Mouse (Mus musculus): ENCODE data around the gene Zfp787. TPM values are rescaled to one million over a fixed set of nuclear protein-coding genes. Genes with fewer than 3 reads are reported as not detected.

Zfp787 gene
- polyA plus RNA-seq, 1 experiment from 2014 or later: 15.6 TPM

DNA sequence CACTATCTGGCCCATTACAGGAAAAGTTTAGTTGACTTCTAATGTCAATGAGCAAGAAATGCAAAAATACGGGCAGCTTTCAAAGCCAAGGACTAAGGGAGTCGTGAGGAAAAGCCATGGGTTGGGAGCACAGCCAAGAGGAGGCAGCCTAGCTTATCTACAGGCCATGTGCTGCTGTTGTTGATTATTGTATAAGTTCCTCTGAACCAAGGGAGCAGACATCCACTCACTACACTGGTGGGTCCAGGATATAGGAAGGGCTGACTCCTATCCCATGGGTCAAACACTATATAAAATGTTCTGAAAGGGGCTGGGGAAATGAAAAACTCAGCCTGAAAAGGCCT, 8.8 kb downstream of the Zfp787 start:
- H3K4me2 ChIP-seq: no peak overlapping the region

DNA sequence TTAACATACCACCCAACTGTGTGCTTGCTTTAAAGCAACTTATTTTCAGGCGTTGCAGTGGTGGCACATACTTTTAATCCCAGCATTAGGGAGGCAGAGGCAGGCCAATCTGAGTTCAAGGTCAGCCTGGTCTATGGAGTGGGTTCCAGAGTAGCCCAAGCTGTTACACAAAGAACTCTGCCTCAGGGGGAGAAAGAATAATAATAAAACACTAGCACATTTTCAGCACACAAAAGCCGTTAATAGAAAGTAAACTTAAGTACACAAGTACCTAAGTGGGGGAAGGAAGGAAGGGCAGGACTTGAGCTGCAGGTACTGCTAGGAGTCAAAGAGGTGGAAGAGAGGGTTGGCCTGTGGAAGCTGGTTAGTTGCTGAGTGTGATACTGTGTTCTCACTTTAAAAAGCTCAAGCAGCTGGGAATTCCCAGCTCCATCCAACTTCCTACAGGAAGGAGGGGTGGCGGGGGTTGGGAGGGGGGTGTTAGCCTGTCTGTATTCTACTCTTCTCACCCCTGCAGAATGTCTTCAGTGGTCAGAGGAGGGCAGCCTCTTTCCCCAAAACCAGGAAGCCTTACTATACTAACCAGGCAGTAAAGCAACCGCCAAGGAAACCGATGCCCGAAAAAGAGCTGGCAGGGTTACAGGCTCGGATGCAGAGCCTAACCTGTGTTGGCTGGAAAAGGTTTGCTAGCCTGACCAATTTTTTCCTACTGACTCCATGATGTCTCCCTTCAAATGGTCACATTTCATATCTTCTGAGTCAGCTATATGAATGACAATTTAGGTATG, 9.4 kb downstream of the Zfp787 start:
- ATAC-seq (replicated peaks; ENCODE audit: low FRiP score): no peak

More for the DNA sequence above, 8.8 kb downstream of the Zfp787 start:
- 0 out of 2 replicates have a peak overlapping the region, but pooled peaks have one; percentile 11 for H3K27ac ChIP-seq (ENCODE audit: low read depth, low read length)
- H3K36me3 ChIP-seq (ENCODE audit: control insufficient read depth, insufficient read depth, low read length): peaks cover 2% of the 10 kb centered on the region
- H3K27me3 ChIP-seq (replicated peaks; ENCODE audit: control insufficient read depth, insufficient read depth, low read length): no peaks in the 10 kb centered on the region
- ATAC-seq (replicated peaks; ENCODE audit: low FRiP score): no peak; the same call in 1 of the 2 replicates
- H3K9me3 ChIP-seq (ENCODE audit: control insufficient read depth, low read length): no peaks in the 10 kb centered on the region
- no peak for DNase-seq (ENCODE audit: low spot score)
- H3K4me3 ChIP-seq (ENCODE audit: low read depth, low read length): no peak overlapping the region
- no peak overlapping the region for H3K9ac ChIP-seq (ENCODE audit: low read depth, low read length)
- 48% methylated on average over 2 of the region's 2 CpGs for WGBS
- peaks cover 55% of the 10 kb centered on the region for H3K4me1 ChIP-seq (replicated peaks; ENCODE audit: control insufficient read depth, insufficient read depth, low read length)

DNA sequence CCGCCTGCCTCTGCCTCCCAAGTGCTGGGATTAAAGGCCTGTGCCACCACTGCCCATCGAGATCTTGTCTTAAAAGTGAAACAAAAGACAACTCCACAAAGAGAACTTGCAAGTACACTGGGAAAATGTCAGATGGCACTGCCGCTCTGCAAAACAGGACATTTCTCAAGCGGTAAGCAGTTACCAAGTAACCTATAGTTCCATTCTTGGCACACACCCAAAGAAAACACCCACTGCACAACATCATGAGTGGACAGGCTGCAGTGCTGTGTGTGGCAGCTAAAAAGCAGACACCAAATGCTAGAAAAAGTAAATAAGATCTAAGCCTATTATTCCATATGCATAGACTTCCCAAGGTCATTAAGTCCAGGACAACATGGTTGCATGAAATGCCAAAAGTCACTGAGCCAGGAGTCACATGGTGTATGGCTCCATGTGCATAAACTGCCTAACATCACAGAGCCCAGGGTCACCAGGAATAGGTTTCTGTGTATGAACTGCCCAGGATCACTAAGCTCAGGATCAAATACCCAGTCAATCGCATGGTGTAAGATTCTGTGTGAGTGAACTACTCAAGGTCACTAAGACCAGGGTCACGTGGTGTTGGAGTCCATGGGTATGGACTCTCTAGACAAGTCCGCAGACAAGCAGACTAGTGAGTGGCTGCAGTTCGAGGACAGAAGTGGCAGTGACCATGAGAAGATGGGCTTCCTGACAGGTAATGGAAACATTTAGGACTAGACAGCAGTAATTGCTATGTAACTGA, 10.2 kb downstream of the Zfp787 start:
- ATAC-seq (replicated peaks; ENCODE audit: low FRiP score) (no peak), DNase-seq (ENCODE audit: low spot score) (no peak)
- Histone ChIP-seq H3K4me3 (ENCODE audit: low read depth, low read length) (no peak overlapping the region), H3K4me2 (no peak overlapping the region), H3K27ac (ENCODE audit: low read depth, low read length) (peak overlapping the region; percentile 39), H3K36me3 (ENCODE audit: control insufficient read depth, insufficient read depth, low read length) (peaks cover 6% of the 10 kb centered on the region; the same call in 1 of the 2 replicates), H3K9ac (ENCODE audit: low read depth, low read length) (no peak overlapping the region), H3K27me3 (replicated peaks; ENCODE audit: control insufficient read depth, insufficient read depth, low read length) (no peaks in the 10 kb centered on the region), H3K4me1 (replicated peaks; ENCODE audit: control insufficient read depth, insufficient read depth, low read length) (peaks cover 53% of the 10 kb centered on the region), H3K9me3 (ENCODE audit: control insufficient read depth, low read length) (no peaks in the 10 kb centered on the region)
- 83% methylated on average over 8 of the region's 8 CpGs for WGBS

More for the DNA sequence above, 9.4 kb downstream of the Zfp787 start:
- Histone ChIP-seq H3K4me3 (ENCODE audit: low read depth, low read length) (no peak overlapping the region), H3K9ac (ENCODE audit: low read depth, low read length) (no peak overlapping the region), H3K27me3 (replicated peaks; ENCODE audit: control insufficient read depth, insufficient read depth, low read length) (no peaks in the 10 kb centered on the region), H3K27ac (ENCODE audit: low read depth, low read length) (0 out of 2 replicates have a peak overlapping the region, but pooled peaks have one; percentile 11), H3K4me1 (replicated peaks; ENCODE audit: control insufficient read depth, insufficient read depth, low read length) (peaks cover 53% of the 10 kb centered on the region), H3K36me3 (ENCODE audit: control insufficient read depth, insufficient read depth, low read length) (peaks cover 4% of the 10 kb centered on the region), H3K9me3 (ENCODE audit: control insufficient read depth, low read length) (no peaks in the 10 kb centered on the region), H3K4me2 (no peak overlapping the region)
- DNase-seq (ENCODE audit: low spot score): no peak
- 77% methylated on average over 7 of the region's 7 CpGs for WGBS

DNA sequence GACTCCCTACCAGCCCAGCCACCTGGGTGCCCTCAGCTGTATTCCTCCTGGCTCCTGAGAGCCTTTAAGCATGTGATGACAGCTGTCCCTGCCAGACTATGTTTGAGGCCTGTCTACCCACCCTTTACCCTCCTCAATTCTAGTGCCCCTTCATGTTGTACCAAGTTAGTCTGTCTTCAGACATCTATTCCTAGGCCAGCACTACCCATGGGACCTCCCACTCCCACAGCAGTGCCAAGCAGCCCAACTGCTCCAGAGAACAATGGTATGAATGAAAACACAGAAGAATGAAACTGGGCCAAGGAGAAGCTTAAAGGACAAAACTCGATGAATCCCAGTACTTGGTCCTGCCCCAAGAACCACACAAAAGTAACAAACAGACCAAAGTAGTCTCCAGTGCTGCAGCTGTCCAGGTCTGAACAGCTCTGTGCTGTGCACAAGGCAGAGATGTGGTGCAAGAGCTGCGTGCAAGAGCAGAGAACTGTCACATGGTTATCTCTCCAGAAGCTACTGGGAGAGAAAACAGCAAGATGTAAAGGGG, 11.7 kb downstream of the Zfp787 start:
- H3K9ac ChIP-seq (ENCODE audit: low read depth, low read length): no peak overlapping the region
- DNase-seq (ENCODE audit: low spot score) (no peak), ATAC-seq (replicated peaks; ENCODE audit: low FRiP score) (peak; percentile 72)
- peak overlapping the region; percentile 39; the same call in 1 of the 2 replicates for H3K27ac ChIP-seq (ENCODE audit: low read depth, low read length)
- peak overlapping the region; percentile 14; the same call in 1 of the 2 replicates for H3K4me2 ChIP-seq
- H3K4me3 ChIP-seq (ENCODE audit: low read depth, low read length): no peak overlapping the region
- 58% methylated on average over 2 of the region's 2 CpGs for WGBS
- peaks cover 12% of the 10 kb centered on the region for H3K36me3 ChIP-seq (ENCODE audit: control insufficient read depth, insufficient read depth, low read length)
- H3K9me3 ChIP-seq (ENCODE audit: control insufficient read depth, low read length): no peaks in the 10 kb centered on the region
- H3K4me1 ChIP-seq (replicated peaks; ENCODE audit: control insufficient read depth, insufficient read depth, low read length): peaks cover 50% of the 10 kb centered on the region
- no peaks in the 10 kb centered on the region for H3K27me3 ChIP-seq (replicated peaks; ENCODE audit: control insufficient read depth, insufficient read depth, low read length)

DNA sequence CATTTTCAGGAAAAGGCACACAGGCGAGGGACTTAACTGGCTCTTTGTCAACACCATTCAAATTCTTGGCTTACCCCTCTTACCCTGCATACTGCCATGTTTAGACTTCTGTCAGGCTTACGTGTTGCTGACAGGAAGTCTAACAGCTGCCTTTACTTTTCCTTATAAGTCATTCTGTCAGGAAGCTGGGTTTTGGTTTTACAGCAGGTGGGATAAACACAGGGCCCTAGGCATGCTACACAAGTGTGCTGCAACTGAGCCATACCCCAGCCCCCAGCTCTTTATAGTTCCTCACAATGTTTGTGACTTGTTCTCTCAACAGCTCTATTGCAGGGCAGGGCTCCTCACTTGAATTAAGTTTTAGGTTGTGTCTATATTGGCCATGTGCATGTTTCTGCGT, 16.5 kb downstream of the Zfp787 start:
- Histone ChIP-seq H3K27me3 (replicated peaks; ENCODE audit: control insufficient read depth, insufficient read depth, low read length) (no peaks in the 10 kb centered on the region), H3K4me2 (no peak overlapping the region), H3K27ac (ENCODE audit: low read depth, low read length) (no peak overlapping the region), H3K9ac (ENCODE audit: low read depth, low read length) (no peak overlapping the region), H3K4me3 (ENCODE audit: low read depth, low read length) (no peak overlapping the region), H3K9me3 (ENCODE audit: control insufficient read depth, low read length) (no peaks in the 10 kb centered on the region), H3K36me3 (ENCODE audit: control insufficient read depth, insufficient read depth, low read length) (peaks cover 12% of the 10 kb centered on the region), H3K4me1 (replicated peaks; ENCODE audit: control insufficient read depth, insufficient read depth, low read length) (peaks cover 6% of the 10 kb centered on the region)
- ATAC-seq (replicated peaks; ENCODE audit: low FRiP score): no peak
- no peak for DNase-seq (ENCODE audit: low spot score)
- WGBS: 81% methylated on average over 3 of the region's 3 CpGs

DNA sequence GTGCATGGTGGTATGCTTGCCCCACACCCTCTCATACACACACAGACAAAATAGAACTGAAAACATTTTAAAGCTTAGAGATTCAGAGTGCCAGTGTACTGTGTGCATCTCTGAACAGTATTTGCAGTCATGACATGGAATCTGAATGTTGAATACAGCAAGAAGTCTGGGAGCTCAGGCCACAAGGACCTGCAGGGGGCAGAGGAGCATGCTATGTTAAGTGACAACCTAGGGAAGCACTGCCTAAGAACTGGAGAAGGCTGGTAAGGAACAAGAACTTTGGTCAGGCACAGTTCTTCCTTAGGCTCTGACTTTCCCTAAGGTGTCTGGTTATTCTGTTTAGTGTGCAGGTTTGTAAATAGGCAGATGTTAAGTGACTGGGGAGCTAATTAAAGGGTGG, 19.3 kb downstream of the Zfp787 start:
- Histone ChIP-seq H3K4me2 (no peak overlapping the region), H3K36me3 (ENCODE audit: control insufficient read depth, insufficient read depth, low read length) (peaks cover 31% of the 10 kb centered on the region), H3K4me3 (ENCODE audit: low read depth, low read length) (no peak overlapping the region), H3K9me3 (ENCODE audit: control insufficient read depth, low read length) (no peaks in the 10 kb centered on the region), H3K27me3 (replicated peaks; ENCODE audit: control insufficient read depth, insufficient read depth, low read length) (no peaks in the 10 kb centered on the region), H3K9ac (ENCODE audit: low read depth, low read length) (no peak overlapping the region), H3K4me1 (replicated peaks; ENCODE audit: control insufficient read depth, insufficient read depth, low read length) (no peaks in the 10 kb centered on the region), H3K27ac (ENCODE audit: low read depth, low read length) (no peak overlapping the region)
- DNase-seq (ENCODE audit: low spot score) (no peak), ATAC-seq (replicated peaks; ENCODE audit: low FRiP score) (no peak)

DNA sequence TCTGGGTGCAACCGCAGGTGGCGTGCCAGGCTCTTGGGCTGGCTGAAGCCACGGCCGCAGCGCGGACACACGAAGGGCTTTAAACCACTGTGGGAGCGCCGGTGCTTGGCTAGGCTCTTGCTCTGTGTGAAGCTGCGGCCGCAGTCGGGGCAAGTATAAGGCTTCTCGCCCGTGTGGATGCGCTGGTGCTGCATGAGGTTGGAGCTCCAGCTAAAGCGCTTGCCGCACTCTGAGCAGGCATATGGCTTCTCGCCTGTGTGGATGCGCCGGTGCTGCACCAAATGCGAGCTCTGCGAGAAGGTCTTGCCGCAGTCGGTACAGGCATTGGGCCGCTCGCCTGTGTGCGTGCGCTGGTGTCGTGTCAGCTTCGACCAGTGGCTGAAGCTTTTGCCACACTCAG, 23.2 kb downstream of the Zfp787 start:
- Histone ChIP-seq H3K4me1 (replicated peaks; ENCODE audit: control insufficient read depth, insufficient read depth, low read length) (no peaks in the 10 kb centered on the region), H3K9me3 (ENCODE audit: control insufficient read depth, low read length) (no peaks in the 10 kb centered on the region), H3K9ac (ENCODE audit: low read depth, low read length) (no peak overlapping the region), H3K36me3 (ENCODE audit: control insufficient read depth, insufficient read depth, low read length) (peaks cover 23% of the 10 kb centered on the region), H3K4me3 (ENCODE audit: low read depth, low read length) (no peak overlapping the region), H3K27ac (ENCODE audit: low read depth, low read length) (no peak overlapping the region), H3K4me2 (no peak overlapping the region), H3K27me3 (replicated peaks; ENCODE audit: control insufficient read depth, insufficient read depth, low read length) (no peaks in the 10 kb centered on the region)
- 85% methylated on average over 30 of the region's 30 CpGs for WGBS
- no peak for DNase-seq (ENCODE audit: low spot score)
- ATAC-seq (replicated peaks; ENCODE audit: low FRiP score): no peak

DNA sequence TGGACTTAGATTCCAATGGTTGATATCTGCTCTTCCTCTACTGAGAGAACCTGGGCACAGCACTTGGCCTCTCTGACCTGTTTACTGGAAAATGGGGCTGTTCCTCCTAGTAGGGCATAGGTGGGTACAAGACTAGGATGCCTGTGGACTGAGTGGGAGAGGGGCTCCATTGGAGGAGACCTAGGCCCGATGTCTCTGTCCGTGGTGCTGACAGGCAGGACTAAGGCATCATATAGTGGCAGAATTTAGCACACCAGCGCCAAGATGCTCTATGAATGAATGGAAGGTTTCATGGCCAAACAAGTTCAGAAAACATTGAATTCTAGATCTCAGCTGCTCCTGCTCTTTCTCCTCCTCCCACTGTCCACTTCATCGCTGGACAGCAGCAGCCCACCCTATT, 25.5 kb downstream of the Zfp787 start:
- WGBS: 46% methylated on average over 4 of the region's 4 CpGs
- H3K9me3 ChIP-seq (ENCODE audit: control insufficient read depth, low read length): no peaks in the 10 kb centered on the region
- no peak for DNase-seq (ENCODE audit: low spot score)
- peaks cover 23% of the 10 kb centered on the region for H3K36me3 ChIP-seq (ENCODE audit: control insufficient read depth, insufficient read depth, low read length)
- H3K27me3 ChIP-seq (replicated peaks; ENCODE audit: control insufficient read depth, insufficient read depth, low read length): no peaks in the 10 kb centered on the region
- no peak overlapping the region for H3K4me3 ChIP-seq (ENCODE audit: low read depth, low read length)
- H3K9ac ChIP-seq (ENCODE audit: low read depth, low read length): no peak overlapping the region
- ATAC-seq (replicated peaks; ENCODE audit: low FRiP score): no peak
- no peak overlapping the region for H3K4me2 ChIP-seq
- H3K27ac ChIP-seq (ENCODE audit: low read depth, low read length): no peak overlapping the region
- no peaks in the 10 kb centered on the region for H3K4me1 ChIP-seq (replicated peaks; ENCODE audit: control insufficient read depth, insufficient read depth, low read length)
